Mouse (Mus musculus) megakaryocyte, adult 5-6 weeks (primary cell): ENCODE results near the gene Bst2. TPM values are rescaled to one million over a fixed set of nuclear protein-coding genes. Genes with fewer than 3 reads are reported as not detected.

ENCODE experiments used
- ATAC-seq: 2 replicates; pipeline ENCODE4 v1.8.0; 2016; ENCODE audit warnings: mild to moderate bottlenecking, inconsistent platforms; ENCODE audit not compliant: poor library complexity, severe bottlenecking
- total RNA-seq, 2 experiments: library from RNA; stranded (forward) in 1 of 2; stranded (reverse) in 1 of 2; fragments of 153-499, 151-499 nt in 1 of 2; fragments of 221-1000, 200-1000 nt in 1 of 2; gene quantifications; 2 replicates each; pipeline versions ENCODE4 v1.2.3 to v1.2.4; 2015 to 2017

Gene Bst2
- total RNA-seq, 2 experiments from 2014 or later: 23.1 to 91.4 TPM

GRCm38 (mm10) chr8:71487691-71488445 is 49.4 kb downstream of the Bst2 start, which contains the start of gene Gtpbp3:
Gene Gtpbp3, plus strand, starts transcription at chr8:71488103.
- peak; percentile 55 for ATAC-seq

GRCm38 (mm10) chr8:71486136-71486529 is 51.1 kb downstream of the Bst2 start:
- ATAC-seq: no peak

GRCm38 (mm10) chr8:71485142-71486135 is 51.8 kb downstream of the Bst2 start, which contains the start of gene Ano8:
Gene Ano8, minus strand, starts transcription at chr8:71485963.
- ATAC-seq: peak; percentile 56

GRCm38 (mm10) chr8:71484736-71485135 is 52.5 kb downstream of the Bst2 start:
- ATAC-seq: no peak

Other genes with a start within 250 kb of the Bst2 start
- gene Use1, start 170.6 kb downstream of the Bst2 start, total RNA-seq (2015): 124 and 135 TPM in 2 replicates
- 167 and 180 TPM in 2 replicates for gene Use1, start 170.6 kb downstream of the Bst2 start, total RNA-seq (2017)
- 8.7 and 8.9 TPM in 2 replicates for gene Ocel1, start 166.2 kb downstream of the Bst2 start, total RNA-seq (2015)
- 16.2 and 18.5 TPM in 2 replicates for gene Ocel1, start 166.2 kb downstream of the Bst2 start, total RNA-seq (2017)
- 8.2 and 13.8 TPM in 2 replicates for gene Nr2f6, start 155.5 kb downstream of the Bst2 start, total RNA-seq (2015)
- 6.9 and 9.1 TPM in 2 replicates for gene Nr2f6, start 155.5 kb downstream of the Bst2 start, total RNA-seq (2017)
- not detected in 2 replicates for gene Ushbp1, start 141.7 kb downstream of the Bst2 start, total RNA-seq (2015)
- gene Ushbp1, start 141.7 kb downstream of the Bst2 start, total RNA-seq (2017): not detected in 2 replicates
- gene Babam1, start 140.6 kb downstream of the Bst2 start, total RNA-seq (2015): 62.0 and 66.6 TPM in 2 replicates
- gene Babam1, start 140.6 kb downstream of the Bst2 start, total RNA-seq (2017): 108 and 110 TPM in 2 replicates
- 14.4 TPM in 2 replicates for gene Ankle1, start 131.4 kb downstream of the Bst2 start, total RNA-seq (2015)
- gene Ankle1, start 131.4 kb downstream of the Bst2 start, total RNA-seq (2017): 13.5 and 16.1 TPM in 2 replicates
- 2.4 and 3.1 TPM in 2 replicates for gene Abhd8, start 73.8 kb downstream of the Bst2 start, total RNA-seq (2015)
- gene Abhd8, start 73.8 kb downstream of the Bst2 start, total RNA-seq (2017): 5.8 and 7.4 TPM in 2 replicates
- gene Mrpl34, start 72.5 kb downstream of the Bst2 start, total RNA-seq (2015): 31.6 and 40.1 TPM in 2 replicates
- 33.5 and 36.1 TPM in 2 replicates for gene Mrpl34, start 72.5 kb downstream of the Bst2 start, total RNA-seq (2017)
- 39.1 and 44.0 TPM in 2 replicates for gene Dda1, start 68.3 kb downstream of the Bst2 start, total RNA-seq (2015)
- gene Dda1, start 68.3 kb downstream of the Bst2 start, total RNA-seq (2017): 14.2 and 26.3 TPM in 2 replicates
- gene Ano8, start 51.5 kb downstream of the Bst2 start, total RNA-seq (2015): 0.47 and 1.5 TPM in 2 replicates
- 3.0 and 4.2 TPM in 2 replicates for gene Ano8, start 51.5 kb downstream of the Bst2 start, total RNA-seq (2017)
- 3.4 and 3.7 TPM in 2 replicates for gene Gtpbp3, start 49.4 kb downstream of the Bst2 start, total RNA-seq (2015)
- 12.1 and 14.2 TPM in 2 replicates for gene Gtpbp3, start 49.4 kb downstream of the Bst2 start, total RNA-seq (2017)
- gene Plvap, start 25.7 kb downstream of the Bst2 start, total RNA-seq (2015): 0.11 and 0.25 TPM in 2 replicates
- gene Plvap, start 25.7 kb downstream of the Bst2 start, total RNA-seq (2017): 0.22 and 0.28 TPM in 2 replicates
- gene Ccdc194, start 11.7 kb downstream of the Bst2 start, total RNA-seq (2015): not detected in 2 replicates
- not detected in 2 replicates for gene Ccdc194, start 11.7 kb downstream of the Bst2 start, total RNA-seq (2017)
- 47.1 and 48.5 TPM in 2 replicates for gene Mvb12a, start 5.5 kb upstream of the Bst2 start, total RNA-seq (2015)
- gene Mvb12a, start 5.5 kb upstream of the Bst2 start, total RNA-seq (2017): 42.8 and 68.8 TPM in 2 replicates
- gene Tmem221, start 21.4 kb upstream of the Bst2 start, total RNA-seq (2015): 1.7 and 1.8 TPM in 2 replicates
- gene Tmem221, start 21.4 kb upstream of the Bst2 start, total RNA-seq (2017): 0.57 and 0.99 TPM in 2 replicates
- gene Nxnl1, start 29.1 kb upstream of the Bst2 start, total RNA-seq (2015): not detected in 2 replicates
- 0.11 TPM in 1 of 2 replicates, not detected in the other for gene Nxnl1, start 29.1 kb upstream of the Bst2 start, total RNA-seq (2017)
- gene Slc27a1, start 31.4 kb upstream of the Bst2 start, total RNA-seq (2015): 1.5 and 2.0 TPM in 2 replicates
- 2.8 and 3.9 TPM in 2 replicates for gene Slc27a1, start 31.4 kb upstream of the Bst2 start, total RNA-seq (2017)
- gene Pgls, start 54.7 kb upstream of the Bst2 start, total RNA-seq (2015): 65.1 and 73.6 TPM in 2 replicates
- gene Pgls, start 54.7 kb upstream of the Bst2 start, total RNA-seq (2017): 50.5 and 78.3 TPM in 2 replicates
- gene Fam129c, start 60.2 kb upstream of the Bst2 start, total RNA-seq (2015): 4.6 and 4.8 TPM in 2 replicates
- 3.6 and 8.6 TPM in 2 replicates for gene Fam129c, start 60.2 kb upstream of the Bst2 start, total RNA-seq (2017)
- 46.8 and 51.2 TPM in 2 replicates for gene Colgalt1, start 73.5 kb upstream of the Bst2 start, total RNA-seq (2015)
- gene Colgalt1, start 73.5 kb upstream of the Bst2 start, total RNA-seq (2017): 54.8 and 56.8 TPM in 2 replicates
- gene Unc13a, start 134.3 kb upstream of the Bst2 start, total RNA-seq (2015): 0.11 TPM in 1 of 2 replicates, not detected in the other
- 1.1 TPM in 1 of 2 replicates, not detected in the other for gene Unc13a, start 134.3 kb upstream of the Bst2 start, total RNA-seq (2017)
- 4.8 and 5.0 TPM in 2 replicates for gene Jak3, start 138.8 kb upstream of the Bst2 start, total RNA-seq (2015)
- 2.6 and 5.2 TPM in 2 replicates for gene Jak3, start 138.8 kb upstream of the Bst2 start, total RNA-seq (2017)
- gene Insl3, start 151.8 kb upstream of the Bst2 start, total RNA-seq (2015): 2.9 and 4.2 TPM in 2 replicates
- 1.1 and 2.4 TPM in 2 replicates for gene Insl3, start 151.8 kb upstream of the Bst2 start, total RNA-seq (2017)
- gene B3gnt3, start 164.3 kb upstream of the Bst2 start, total RNA-seq (2015): 0.36 and 0.89 TPM in 2 replicates
- gene B3gnt3, start 164.3 kb upstream of the Bst2 start, total RNA-seq (2017): 0.18 TPM in 1 of 2 replicates, not detected in the other
- 28.4 and 30.9 TPM in 2 replicates for gene Fcho1, start 188.3 kb upstream of the Bst2 start, total RNA-seq (2015)
- 39.6 and 41.2 TPM in 2 replicates for gene Fcho1, start 188.3 kb upstream of the Bst2 start, total RNA-seq (2017)